Mouse (Mus musculus) hindbrain, embryonic 12.5 days (tissue): ENCODE results near the gene Gnl2. TPM values are rescaled to one million over a fixed set of nuclear protein-coding genes. Genes with fewer than 3 reads are reported as not detected.

Experiments
- ATAC-seq: fragments of 200-750 bp; cut with Nextera tagmentation; 2 replicates; pipeline ENCODE4 v1.8.0; 2017; ENCODE audit warnings: moderate TSS enrichment; ENCODE audit not compliant: low FRiP score
- H3K27ac ChIP-seq: fragments of 300-500 bp; sonication (generic); 2 replicates; pipeline ENCODE4 v1.5.1; 2016; ENCODE audit warnings: mild to moderate bottlenecking
- H3K27me3 ChIP-seq: fragments of 300-500 bp; sonication (generic); 2 replicates; pipeline ENCODE4 v1.6.1; 2016; ENCODE audit warnings: mild to moderate bottlenecking
- H3K36me3 ChIP-seq: fragments of 300-500 bp; sonication (generic); 2 replicates; pipeline ENCODE4 v1.6.1; 2016; ENCODE audit warnings: mild to moderate bottlenecking
- H3K4me1 ChIP-seq: fragments of 300-500 bp; sonication (generic); 2 replicates; pipeline ENCODE4 v1.6.1; 2016
- H3K4me2 ChIP-seq: fragments of 300-500 bp; sonication (generic); replicated peaks from 2 replicates; pipeline ENCODE4 v1.6.1; 2016; ENCODE audit warnings: mild to moderate bottlenecking
- H3K4me3 ChIP-seq: fragments of 300-500 bp; sonication (generic); 2 replicates; pipeline ENCODE4 v1.5.1; 2016; ENCODE audit warnings: mild to moderate bottlenecking
- H3K9ac ChIP-seq: fragments of 300-500 bp; sonication (generic); 2 replicates; pipeline ENCODE4 v1.6.1; 2016; ENCODE audit warnings: mild to moderate bottlenecking, moderate library complexity
- H3K9me3 ChIP-seq: fragments of 300-500 bp; sonication (generic); replicated peaks from 2 replicates; pipeline ENCODE4 v1.6.1; 2016; ENCODE audit warnings: mild to moderate bottlenecking
- WGBS: fragments of 180-500 bp; shearing (Covaris S2); methylation state at CpG from one replicate; pipeline ENCODE4 v1.1.7; 2016; 5-methylcytosine and 5-hydroxymethylcytosine counted together
- polyA plus RNA-seq: library from polyadenylated mRNA; unstranded; fragments of >200 nt; fragmentation: Nextera tagmentation; extraction: Ambion mirVana; gene quantifications from 2 replicates; pipeline ENCODE4 v1.2.1, GENCODE M21; 2016

The Gnl2 gene
- polyA plus RNA-seq, 1 experiment from 2014 or later = 96.6 TPM

DNA sequence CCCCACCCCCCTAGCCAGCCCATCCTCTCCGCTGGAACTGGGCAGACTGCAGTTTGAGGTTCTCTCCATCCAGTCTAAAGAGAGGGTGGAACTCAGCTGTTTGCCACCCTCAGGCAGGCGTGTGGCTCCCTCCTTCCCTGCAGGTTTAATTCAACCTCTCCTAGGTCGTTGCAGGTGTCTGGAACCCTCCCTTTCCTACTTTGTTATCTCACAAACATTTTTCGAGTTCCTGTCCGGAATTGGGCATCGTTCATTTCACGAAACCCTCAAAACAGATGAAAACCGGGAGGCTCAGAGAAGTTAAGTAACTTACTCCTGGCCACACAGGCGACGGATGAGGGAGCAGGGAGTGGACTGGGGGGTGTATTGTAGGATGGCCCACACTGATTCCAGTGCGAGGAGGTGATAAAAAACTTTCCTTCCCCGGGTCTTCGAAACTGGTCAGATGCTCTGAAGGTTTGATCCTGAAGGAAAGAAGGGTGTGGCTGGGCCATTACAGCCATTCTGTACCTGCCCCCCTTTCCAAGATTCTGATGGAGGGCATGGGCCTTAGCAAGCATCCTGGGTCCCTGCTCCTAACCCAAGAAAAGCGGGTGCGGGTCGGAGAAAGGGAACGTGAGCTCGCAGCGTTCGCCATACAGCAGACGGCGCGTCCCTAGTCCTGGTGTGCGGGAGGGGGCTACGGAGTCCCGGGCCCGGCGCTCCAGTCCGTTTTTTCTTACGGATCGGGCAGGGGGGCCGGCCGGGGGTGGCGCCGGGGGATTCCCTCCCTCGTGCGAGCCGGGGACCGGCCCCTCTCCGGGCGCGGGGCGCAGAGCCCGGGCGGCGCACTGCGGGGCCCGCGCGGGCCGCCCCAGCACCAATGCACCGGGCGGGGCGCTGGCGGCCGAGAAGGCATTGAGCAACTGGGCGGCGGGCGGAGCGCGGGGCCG, 30.4 kb upstream of the Gnl2 start, which contains the start of gene Rspo1:
Rspo1 (plus strand) TSS at position 760 of the 932 bp plus-strand sequence.
- 1% methylated on average over 53 of the region's 62 CpGs for WGBS
- no peak for ATAC-seq

DNA sequence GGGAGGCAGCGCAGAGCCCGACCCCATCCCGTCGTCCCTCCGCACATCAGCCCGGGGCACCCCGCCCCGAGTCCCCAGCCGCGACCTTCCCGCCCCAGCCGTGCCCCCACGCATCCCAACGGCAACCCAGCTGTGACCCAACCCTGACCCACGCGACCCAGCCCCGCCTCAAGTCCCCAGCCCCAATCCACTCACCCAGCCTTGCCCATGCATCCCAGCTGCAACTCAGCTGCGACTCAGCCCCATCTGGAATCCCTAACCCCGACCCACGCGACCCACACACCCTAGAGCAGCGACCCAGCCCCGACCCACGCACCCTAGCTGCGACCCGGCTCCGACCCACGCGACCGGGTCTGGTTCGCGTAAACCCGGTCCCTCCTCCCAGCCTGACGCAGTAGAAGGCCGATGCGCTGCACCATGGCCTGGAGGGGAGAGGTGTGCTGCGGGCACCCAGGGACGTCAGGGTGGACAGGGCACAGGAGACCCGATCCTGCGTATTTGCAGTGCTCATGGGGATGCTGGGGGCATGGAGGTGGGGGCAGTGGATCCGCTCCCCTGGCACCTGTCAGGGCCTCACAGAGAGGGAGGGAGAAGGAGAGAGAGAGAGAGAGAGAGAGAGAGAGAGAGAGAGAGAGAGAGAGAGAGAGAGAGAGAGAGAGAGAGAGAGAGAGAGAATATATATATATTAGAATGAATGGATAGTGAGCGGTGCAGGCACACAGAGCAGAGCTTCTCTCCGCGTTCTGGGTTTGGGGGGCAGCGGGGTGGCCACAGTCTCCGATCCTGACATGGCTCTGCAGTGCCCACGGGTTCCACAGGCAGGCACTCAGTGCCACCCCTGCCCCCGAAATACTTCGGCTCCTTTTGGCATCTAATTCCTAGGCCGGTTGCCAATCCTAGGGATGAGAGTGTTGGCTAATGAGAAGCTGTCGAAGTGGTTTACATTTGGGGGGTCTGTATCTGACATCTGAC, 29.4 kb upstream of the Gnl2 start:
- H3K27ac ChIP-seq = no peak overlapping the region
- 4% methylated on average over 47 of the region's 51 CpGs for WGBS
- peaks cover 32% of the 10 kb centered on the region for H3K4me1 ChIP-seq
- H3K4me2 ChIP-seq = peak overlapping the region; percentile 59
- no peaks in the 10 kb centered on the region for H3K9me3 ChIP-seq
- H3K4me3 ChIP-seq = peak overlapping the region; percentile 42
- peaks cover 99% of the 10 kb centered on the region for H3K27me3 ChIP-seq
- H3K9ac ChIP-seq = 0 out of 2 replicates have a peak overlapping the region, but pooled peaks have one; percentile 56
- no peak for ATAC-seq
- no peaks in the 10 kb centered on the region for H3K36me3 ChIP-seq

More for the DNA sequence above, 30.4 kb upstream of the Gnl2 start, which contains the start of gene Rspo1:
- Histone ChIP-seq H3K4me3 (peak within 1 kb of the TSS; percentile 42), H3K36me3 (no peaks in the 10 kb centered on the region), H3K27me3 (peaks cover 96% of the 10 kb centered on the region), H3K4me2 (peak within 1 kb of the TSS; percentile 59), H3K27ac (no peak within 1 kb of the TSS), H3K4me1 (peaks cover 30% of the 10 kb centered on the region), H3K9me3 (no peaks in the 10 kb centered on the region), H3K9ac (peak within 1 kb of the TSS; percentile 56; the same call in 1 of the 2 replicates)

DNA sequence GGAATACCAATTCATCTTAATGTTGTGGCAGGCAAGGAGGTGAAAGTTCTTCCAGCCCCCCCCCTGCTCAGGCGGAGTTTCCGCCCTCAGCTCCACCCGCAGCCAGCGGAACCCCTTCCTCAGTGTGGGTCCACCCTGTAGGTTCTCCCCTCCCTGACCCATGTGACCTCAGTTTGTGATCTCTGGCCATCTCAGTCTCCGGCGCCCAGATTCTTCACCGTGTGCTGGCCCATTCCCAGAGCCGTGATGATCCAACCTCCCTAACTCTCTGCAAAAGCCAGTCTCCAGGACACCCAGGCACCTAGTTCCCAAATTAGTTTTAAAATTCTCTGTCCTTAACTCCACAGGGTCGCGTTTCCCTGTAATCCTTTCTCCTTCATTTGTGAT, 28.7 kb upstream of the Gnl2 start:
- Histone ChIP-seq H3K27ac (no peak overlapping the region), H3K4me2 (no peak overlapping the region), H3K27me3 (peaks cover 92% of the 10 kb centered on the region), H3K4me3 (no peak overlapping the region), H3K4me1 (peaks cover 32% of the 10 kb centered on the region), H3K9me3 (no peaks in the 10 kb centered on the region), H3K36me3 (no peaks in the 10 kb centered on the region), H3K9ac (no peak overlapping the region)
- 9% methylated on average over 10 of the region's 10 CpGs for WGBS
- ATAC-seq = no peak

DNA sequence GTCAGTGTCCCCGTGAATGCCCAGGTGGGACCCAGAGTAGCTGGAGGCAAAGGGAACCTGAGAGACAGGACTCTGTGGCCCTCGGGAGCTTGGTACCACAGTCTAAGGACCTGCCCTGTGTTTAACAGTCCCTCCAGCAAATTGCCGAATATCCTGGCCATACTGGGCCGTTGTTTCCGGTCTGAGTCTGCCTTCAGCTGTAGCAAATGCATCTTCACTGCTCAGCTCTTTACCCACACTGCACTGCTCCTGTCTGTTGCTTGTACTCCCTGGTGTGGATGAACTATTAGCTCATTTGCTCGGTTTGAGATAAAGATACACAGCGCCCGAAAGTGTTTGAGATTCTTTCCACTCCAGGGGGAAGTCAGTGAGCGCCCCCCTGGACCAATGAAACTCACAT, 28.0 kb upstream of the Gnl2 start:
- Histone ChIP-seq H3K27ac (no peak overlapping the region), H3K9me3 (no peaks in the 10 kb centered on the region), H3K9ac (no peak overlapping the region), H3K4me2 (no peak overlapping the region), H3K4me3 (no peak overlapping the region), H3K4me1 (peaks cover 32% of the 10 kb centered on the region), H3K27me3 (peaks cover 90% of the 10 kb centered on the region), H3K36me3 (no peaks in the 10 kb centered on the region)
- ATAC-seq = no peak
- WGBS = 20% methylated on average over 9 of the region's 9 CpGs

DNA sequence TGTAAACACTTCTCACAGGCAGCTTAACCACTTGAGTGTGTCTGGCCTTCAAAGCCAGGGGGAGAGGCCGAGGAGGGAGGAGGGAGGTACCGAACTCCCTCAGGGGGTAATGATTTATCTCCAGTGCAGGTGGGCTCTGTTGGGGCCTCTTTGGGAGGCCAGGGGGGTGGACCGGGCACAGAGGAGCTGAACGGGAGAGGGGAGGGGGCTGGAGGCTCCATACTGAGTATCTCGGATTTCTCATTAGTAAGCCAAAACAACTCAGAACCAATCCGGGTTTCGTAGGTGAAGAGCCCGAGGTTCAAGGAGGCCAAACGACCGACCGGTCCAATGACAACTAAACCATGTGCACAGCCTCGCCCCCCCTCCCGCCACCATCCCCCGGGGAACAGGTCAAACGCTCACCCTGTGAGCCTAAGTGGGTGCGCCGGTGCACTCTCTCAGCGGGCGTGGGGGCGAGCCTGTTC, 26.6 kb upstream of the Gnl2 start:
- Histone ChIP-seq H3K36me3 (no peaks in the 10 kb centered on the region), H3K4me3 (0 out of 2 replicates have a peak overlapping the region, but pooled peaks have one; percentile 4), H3K9me3 (no peaks in the 10 kb centered on the region), H3K9ac (peak overlapping the region; percentile 32; the same call in 1 of the 2 replicates), H3K4me2 (peak overlapping the region; percentile 31; the same call in 1 of the 2 replicates), H3K27me3 (peaks cover 82% of the 10 kb centered on the region), H3K27ac (no peak overlapping the region), H3K4me1 (peaks cover 32% of the 10 kb centered on the region)
- 3% methylated on average over 20 of the region's 20 CpGs for WGBS
- no peak for ATAC-seq

DNA sequence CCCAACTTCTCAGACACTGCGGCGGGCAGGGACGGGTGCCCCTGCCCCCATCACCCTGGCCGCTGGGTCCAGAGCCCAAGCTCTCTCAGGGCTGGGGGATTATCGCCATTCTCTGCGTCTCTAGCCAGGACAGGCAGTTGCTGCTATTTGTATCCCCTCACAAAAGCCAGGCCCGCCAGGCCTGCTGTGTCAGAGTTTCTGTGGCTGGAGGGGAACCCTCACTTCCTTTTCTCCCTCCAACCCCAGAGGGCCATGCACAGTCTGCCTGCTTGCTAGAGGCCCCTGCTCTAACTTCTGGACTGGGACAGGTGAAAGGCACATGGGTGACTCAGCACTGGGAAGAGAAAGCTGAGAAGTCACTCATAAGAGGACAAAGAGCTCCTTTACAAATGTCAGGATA, 26.1 kb upstream of the Gnl2 start:
- no peak overlapping the region for H3K27ac ChIP-seq
- peak overlapping the region; percentile 31; the same call in 1 of the 2 replicates for H3K4me2 ChIP-seq
- H3K9ac ChIP-seq = peak overlapping the region; percentile 32; the same call in 1 of the 2 replicates
- no peak for ATAC-seq
- no peaks in the 10 kb centered on the region for H3K9me3 ChIP-seq
- H3K36me3 ChIP-seq = no peaks in the 10 kb centered on the region
- H3K27me3 ChIP-seq = peaks cover 82% of the 10 kb centered on the region
- peaks cover 30% of the 10 kb centered on the region for H3K4me1 ChIP-seq
- under 1% methylated on average over 7 of the region's 7 CpGs for WGBS
- 0 out of 2 replicates have a peak overlapping the region, but pooled peaks have one; percentile 4 for H3K4me3 ChIP-seq

DNA sequence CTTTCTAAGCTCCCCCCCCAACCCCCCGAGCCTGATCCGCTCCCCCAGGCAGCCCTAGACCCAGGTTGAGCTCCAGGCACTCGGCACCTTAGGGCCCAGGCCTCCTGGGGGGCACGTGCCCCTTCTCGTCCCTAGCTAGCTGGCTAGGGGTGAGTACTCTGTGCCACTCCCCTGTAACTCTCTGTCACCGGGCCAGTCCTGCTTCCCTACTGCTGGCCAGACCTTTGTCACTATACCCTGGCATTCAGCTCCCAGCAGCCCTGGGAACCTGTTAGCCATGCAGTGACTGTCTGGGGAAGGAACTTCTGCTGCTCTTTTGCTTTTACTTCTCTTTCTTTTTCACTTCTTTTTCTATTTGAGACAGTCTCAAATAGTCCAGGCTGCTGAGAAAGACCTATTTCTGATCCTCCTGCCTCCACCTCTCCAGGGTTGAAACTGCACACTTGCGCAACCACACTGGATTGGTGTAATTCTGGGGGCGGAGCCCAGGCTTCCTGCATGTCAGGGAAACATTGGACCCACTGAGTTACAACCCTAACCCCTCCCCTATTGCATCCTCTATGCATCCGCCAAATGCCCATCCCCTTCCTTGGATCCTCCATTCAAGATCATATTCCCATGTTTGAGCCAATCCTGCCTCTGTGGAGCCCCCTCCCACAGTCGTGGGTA, 18.8 kb upstream of the Gnl2 start:
- WGBS = 72% methylated on average over 10 of the region's 10 CpGs
- no peak overlapping the region for H3K27ac ChIP-seq

DNA sequence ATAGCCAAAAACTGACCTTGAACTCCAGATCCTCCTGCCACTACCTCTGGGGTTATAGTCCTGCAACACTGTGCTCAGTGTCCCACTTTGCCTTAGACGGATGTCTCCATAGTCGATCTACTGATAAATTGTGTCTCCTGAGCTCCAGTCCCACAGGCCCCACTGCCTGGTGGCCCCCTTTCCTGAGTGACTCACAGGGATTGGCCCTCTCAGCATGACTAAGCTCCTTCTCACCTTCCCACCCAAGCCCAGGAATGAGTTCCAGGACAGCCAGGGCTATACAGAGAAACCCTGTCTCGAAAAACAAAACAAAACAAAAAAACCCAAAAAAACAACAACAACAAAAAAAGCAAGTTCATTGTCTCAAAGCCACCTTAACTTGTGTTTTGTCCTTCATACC, 16.8 kb upstream of the Gnl2 start:
- H3K36me3 ChIP-seq = no peaks in the 10 kb centered on the region
- H3K9me3 ChIP-seq = no peaks in the 10 kb centered on the region
- WGBS = 81% methylated on average over 3 of the region's 3 CpGs
- H3K9ac ChIP-seq = no peak overlapping the region
- H3K4me3 ChIP-seq = no peak overlapping the region
- peaks cover 7% of the 10 kb centered on the region for H3K27me3 ChIP-seq
- no peaks in the 10 kb centered on the region for H3K4me1 ChIP-seq
- no peak overlapping the region for H3K4me2 ChIP-seq
- H3K27ac ChIP-seq = no peak overlapping the region
- ATAC-seq = no peak

More for the DNA sequence above, 18.8 kb upstream of the Gnl2 start:
- Histone ChIP-seq H3K36me3 (no peaks in the 10 kb centered on the region), H3K4me1 (no peaks in the 10 kb centered on the region), H3K9me3 (no peaks in the 10 kb centered on the region), H3K4me3 (no peak overlapping the region), H3K9ac (no peak overlapping the region), H3K4me2 (no peak overlapping the region), H3K27me3 (peaks cover 18% of the 10 kb centered on the region)
- no peak for ATAC-seq

DNA sequence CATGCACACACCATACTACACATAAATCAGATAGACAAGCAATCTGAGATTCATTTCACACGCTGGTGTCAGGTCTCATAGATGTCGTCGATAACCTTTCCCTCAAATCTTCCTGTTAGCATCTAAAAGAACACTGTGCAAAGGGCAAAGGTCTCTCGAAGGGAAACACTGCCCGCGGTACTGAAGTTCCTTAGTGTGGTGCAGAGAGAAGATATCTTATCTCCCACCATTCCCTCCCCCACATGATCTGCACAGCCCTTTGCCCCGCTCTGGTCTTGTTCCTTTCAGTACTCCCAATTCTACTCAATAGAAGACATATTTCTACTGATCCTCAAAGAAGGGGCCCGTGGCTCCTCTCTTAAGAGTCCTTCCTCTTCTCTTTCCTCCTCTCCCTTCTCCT, 13.4 kb upstream of the Gnl2 start:
- H3K36me3 ChIP-seq = no peaks in the 10 kb centered on the region
- no peak overlapping the region for H3K27ac ChIP-seq
- H3K4me3 ChIP-seq = no peak overlapping the region
- no peaks in the 10 kb centered on the region for H3K9me3 ChIP-seq
- peaks cover 3% of the 10 kb centered on the region; the same call in 1 of the 2 replicates for H3K4me1 ChIP-seq
- peaks cover 28% of the 10 kb centered on the region for H3K27me3 ChIP-seq
- 83% methylated on average over 8 of the region's 8 CpGs for WGBS
- H3K9ac ChIP-seq = no peak overlapping the region
- no peak for ATAC-seq
- no peak overlapping the region for H3K4me2 ChIP-seq

DNA sequence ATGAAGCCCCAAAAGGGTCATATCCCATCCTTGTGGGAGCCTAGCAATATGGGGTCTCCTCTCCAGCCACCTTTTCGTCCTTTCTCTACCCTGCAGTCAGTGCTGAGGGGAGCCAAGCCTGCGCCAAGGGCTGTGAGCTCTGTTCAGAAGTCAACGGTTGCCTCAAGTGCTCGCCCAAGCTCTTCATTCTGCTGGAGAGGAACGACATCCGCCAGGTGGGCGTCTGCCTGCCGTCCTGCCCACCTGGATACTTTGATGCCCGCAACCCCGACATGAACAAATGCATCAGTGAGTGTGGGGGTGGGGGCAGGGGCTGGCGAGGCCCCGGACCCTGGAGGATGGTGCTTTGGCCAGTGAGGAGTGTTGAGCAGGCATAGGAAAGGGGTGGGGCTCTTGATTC, 11.5 kb upstream of the Gnl2 start:
- H3K27me3 ChIP-seq = peaks cover 35% of the 10 kb centered on the region
- no peak overlapping the region for H3K4me3 ChIP-seq
- H3K9ac ChIP-seq = no peak overlapping the region
- no peak overlapping the region for H3K4me2 ChIP-seq
- no peak overlapping the region for H3K27ac ChIP-seq
- H3K4me1 ChIP-seq = peaks cover 3% of the 10 kb centered on the region; the same call in 1 of the 2 replicates
- WGBS = 51% methylated on average over 12 of the region's 12 CpGs
- no peak for ATAC-seq
- no peaks in the 10 kb centered on the region for H3K9me3 ChIP-seq
- no peaks in the 10 kb centered on the region for H3K36me3 ChIP-seq

DNA sequence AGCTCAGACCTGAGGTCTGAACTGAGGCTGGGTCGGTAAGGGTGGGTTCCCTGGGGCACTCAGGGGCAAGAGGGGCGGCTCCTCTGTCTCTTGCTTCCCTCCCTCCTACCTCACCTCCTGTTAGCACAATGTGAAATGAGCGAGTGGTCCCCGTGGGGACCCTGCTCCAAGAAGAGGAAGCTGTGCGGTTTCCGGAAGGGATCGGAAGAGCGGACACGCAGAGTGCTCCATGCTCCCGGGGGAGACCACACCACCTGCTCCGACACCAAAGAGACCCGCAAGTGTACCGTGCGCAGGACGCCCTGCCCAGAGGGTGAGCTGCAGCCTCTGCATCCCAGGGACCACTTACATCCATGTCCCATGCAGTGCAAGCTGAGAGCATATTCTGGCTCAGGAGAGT, 8.9 kb upstream of the Gnl2 start:
- Histone ChIP-seq H3K9ac (no peak overlapping the region), H3K27me3 (peaks cover 35% of the 10 kb centered on the region), H3K9me3 (no peaks in the 10 kb centered on the region), H3K27ac (no peak overlapping the region), H3K4me1 (peaks cover 3% of the 10 kb centered on the region; the same call in 1 of the 2 replicates), H3K4me2 (no peak overlapping the region), H3K36me3 (no peaks in the 10 kb centered on the region), H3K4me3 (no peak overlapping the region)
- 53% methylated on average over 15 of the region's 15 CpGs for WGBS
- no peak for ATAC-seq
